Mouse (Mus musculus) cerebellum, adult 11-12 months (tissue): Measurements from ENCODE around the gene Ccdc69.

Experiments used
- DNase-seq: peaks from one replicate; pipeline ENCODE4 v3.0.0; 2022

The Ccdc69 gene

GRCm38 (mm10) chr11:55004970-55005502 lies 72.9 kb downstream of the Ccdc69 start:
- no peak for DNase-seq
